Mouse (Mus musculus): ENCODE data around the gene Gm17949. TPM values are rescaled to one million over a fixed set of nuclear protein-coding genes. Genes with fewer than 3 reads are reported as not detected.

The Gm17949 gene
- not detected for total RNA-seq (2021)

DNA sequence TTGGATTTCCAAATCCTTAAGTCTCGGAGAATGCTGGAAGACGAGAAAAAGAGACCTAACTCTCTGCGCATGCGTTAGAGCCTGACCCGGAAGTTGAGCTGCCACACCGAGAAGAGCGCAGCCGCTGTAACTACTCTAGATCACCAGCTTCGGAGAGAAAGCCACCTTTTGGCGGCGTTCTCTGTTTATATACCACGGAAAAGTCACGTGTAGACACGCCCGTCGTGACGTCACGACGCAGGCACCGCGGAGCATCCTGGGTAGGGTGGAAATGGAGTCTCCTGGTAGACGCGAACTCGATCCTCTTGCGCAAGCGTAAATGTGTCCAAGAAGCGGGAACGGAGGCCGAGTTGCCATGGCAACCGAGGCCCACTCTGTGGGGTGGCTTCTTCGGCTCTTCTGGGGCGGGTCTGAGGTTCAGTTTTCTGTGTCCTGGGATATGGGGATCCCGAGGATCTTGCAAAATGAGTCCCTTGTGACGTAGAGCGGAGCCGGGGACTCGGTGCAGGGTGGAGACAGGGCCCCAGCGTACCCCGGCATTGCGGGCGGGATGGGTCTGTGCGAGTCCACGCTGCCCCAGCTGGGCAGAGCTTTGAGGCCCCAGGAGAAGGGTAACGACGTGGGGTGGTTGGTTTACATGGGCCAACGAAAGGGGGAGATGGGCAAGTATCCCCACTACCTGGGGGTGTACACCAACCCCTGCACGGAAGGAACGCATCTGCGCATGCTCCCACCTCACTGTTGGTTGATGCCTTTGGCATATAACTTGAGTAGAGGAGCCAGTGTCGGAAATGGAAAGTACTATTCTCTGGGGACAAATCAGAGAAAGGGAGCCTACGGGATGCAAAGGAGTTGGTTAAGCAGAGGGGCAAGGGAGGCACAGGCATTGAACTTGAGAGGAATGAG, at the start of gene Gm17949, which contains the start of gene Gtf2f1:
Gene Gm17949 (plus strand): TSS at position 234 of the 906 bp plus-strand sequence.
Gene Gtf2f1 (minus strand): TSS at position 53 of the 906 bp plus-strand sequence.
- DNase-seq, result peak; percentile 88 to 93
- intact Hi-C loops (cut with DNase I), result loop anchor here (2.0 kb wide), 1 partner anchor 21 kb away; the partner anchor contains the start of gene Clpp

DNA sequence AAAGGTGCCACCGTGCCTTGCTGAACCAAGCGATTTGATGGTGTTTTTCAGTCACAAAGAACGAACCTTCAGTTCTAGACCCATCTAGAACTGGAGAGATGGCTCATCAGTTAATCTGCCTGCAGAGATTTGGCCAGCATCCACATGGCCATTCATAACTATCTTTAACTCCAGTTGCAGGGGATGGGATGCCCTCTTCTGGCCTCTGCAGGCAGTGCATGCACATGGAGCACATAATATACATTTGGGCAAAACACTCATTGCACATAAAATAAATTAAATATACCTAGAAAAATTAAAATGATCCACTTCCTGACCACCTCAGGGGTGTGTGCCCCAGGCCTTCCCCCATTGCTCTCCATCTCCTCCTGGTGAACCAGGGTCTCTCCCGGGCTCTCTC, 49.4 kb upstream of the Gm17949 start:
- intact Hi-C loops (cut with DNase I), result no loop called here
- DNase-seq, result no peak

DNA sequence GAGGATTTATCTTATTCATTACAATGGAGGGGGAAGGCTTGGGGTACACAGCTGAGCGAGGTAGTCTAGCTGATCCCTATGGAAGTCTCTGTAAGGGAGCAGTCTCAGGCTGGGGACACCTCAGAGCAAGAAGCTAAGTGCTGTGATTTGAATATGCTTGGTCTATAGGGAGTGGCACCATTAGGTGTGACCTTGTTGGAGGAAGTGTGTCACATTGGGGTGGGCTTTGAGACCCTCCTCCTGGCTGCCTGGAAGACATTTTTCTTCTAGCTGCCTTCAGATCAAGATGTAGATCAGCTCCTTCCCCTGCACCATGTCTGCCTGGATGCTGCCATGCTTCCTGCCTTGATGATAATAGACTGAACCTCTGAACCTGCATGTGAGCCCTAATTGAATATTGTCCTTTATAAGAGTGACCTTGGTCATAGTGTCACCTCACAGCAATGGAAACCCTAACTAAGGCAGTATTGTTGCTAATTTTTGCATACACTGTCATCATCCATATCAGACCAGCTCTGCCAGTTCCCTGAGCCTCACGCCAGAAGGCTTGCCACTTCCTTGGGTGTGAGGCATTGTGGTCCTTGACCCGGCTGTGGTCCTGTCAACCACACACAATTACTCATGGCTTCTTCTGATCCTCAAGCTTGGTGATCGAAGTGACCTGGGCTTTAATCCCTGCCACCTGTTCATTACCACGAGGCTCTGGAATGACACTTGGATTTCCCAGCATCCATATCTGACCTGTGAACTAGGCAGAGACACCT, 48.4 kb upstream of the Gm17949 start:
- DNase-seq, result no peak
- intact Hi-C loops (cut with DNase I), result no loop called here

DNA sequence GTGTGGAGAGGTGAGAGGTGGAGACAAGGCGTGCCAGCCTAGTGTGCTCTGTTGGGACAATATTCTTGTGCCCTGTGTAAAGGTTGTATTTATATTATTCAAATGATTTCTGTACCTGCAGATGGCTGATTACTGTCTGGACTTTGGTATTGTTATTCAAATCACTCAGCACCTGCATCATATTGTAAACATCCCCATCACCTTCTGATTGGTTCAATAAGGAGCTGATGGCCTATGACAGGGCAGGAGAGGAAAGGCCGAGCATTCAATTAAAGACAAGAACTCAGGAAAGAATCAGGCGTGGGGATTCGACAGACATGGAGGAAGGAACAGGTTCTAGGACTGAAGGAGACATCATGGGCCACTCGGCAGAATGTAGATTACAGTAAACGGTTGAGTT, 47.6 kb upstream of the Gm17949 start:
- no peak for DNase-seq
- intact Hi-C loops (cut with DNase I), result no loop called here

DNA sequence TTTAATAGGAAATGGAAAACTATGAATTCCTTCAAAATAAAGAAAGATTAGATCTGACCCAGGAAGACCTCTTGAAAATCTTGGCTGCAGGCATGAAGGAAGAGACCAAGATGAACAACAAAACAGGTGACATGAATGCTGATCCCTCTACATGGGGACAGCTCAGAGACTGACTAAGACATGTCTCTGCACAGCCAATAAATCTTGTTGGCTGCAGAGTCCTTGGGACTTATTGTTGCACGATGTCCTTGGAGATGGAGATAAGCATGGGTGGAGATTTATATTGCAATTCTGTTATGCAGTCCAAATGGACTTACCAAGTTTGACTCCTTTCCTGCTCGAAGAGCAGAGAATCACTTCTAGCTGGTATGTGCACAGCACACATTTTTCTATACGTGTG, 41.9 kb upstream of the Gm17949 start:
- intact Hi-C loops (cut with DNase I), result no loop called here
- DNase-seq, result no peak

DNA sequence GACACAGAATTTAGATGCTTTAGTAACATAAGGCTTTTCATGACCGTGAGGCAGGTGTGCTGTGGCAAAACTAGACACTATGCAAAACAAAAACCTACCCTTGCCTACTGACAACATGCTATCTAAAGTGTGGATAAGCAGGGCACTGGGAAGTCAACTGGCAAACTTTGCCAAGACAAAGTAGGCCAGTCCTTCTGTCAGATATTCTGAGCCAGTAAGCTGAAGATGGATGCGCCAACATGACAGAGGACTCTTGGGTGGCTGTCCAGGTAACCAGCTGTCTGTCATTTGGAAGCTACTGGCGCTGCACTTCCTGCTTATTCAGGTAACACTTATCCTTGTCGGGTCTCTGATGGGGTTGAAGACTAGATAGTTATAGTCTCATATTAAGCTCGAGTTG, 41.2 kb upstream of the Gm17949 start:
- DNase-seq, result no peak
- intact Hi-C loops (cut with DNase I), result no loop called here

DNA sequence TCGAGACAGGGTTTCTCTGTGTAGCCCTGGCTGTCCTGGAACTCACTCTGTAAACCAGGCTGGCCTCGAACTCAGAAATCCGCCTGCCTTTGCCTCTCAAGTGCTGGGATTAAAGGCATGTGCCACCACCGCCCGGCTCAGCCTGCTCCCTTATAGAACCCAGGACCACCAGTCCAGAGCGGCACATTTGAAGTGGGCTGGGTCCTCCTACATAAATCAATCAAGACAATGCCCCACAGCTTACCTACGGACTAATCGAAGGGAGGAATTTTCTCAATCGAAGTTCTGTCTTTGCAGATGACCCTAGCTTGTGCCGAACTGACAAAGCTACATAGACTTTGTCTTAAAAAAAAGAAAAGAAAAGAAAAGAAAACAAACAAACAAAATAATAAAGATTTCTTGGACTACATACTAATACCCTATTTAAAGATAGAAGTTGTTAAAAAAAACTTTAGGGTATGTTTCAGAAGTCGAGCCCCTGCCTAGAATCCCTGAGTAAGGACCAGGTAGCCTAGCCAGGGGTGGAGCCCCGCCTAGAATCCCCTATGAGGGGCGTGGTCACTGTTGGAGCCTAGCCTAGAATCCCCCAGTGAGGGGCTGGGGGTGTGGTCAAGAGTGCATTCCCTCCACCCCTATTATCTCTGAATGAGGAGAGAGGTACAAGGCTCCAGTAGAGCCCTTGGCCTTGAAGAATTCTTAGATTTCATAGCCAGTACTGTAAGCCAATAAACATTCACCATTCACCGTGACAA, 37.1 kb upstream of the Gm17949 start:
- intact Hi-C loops (cut with DNase I), result no loop called here

DNA sequence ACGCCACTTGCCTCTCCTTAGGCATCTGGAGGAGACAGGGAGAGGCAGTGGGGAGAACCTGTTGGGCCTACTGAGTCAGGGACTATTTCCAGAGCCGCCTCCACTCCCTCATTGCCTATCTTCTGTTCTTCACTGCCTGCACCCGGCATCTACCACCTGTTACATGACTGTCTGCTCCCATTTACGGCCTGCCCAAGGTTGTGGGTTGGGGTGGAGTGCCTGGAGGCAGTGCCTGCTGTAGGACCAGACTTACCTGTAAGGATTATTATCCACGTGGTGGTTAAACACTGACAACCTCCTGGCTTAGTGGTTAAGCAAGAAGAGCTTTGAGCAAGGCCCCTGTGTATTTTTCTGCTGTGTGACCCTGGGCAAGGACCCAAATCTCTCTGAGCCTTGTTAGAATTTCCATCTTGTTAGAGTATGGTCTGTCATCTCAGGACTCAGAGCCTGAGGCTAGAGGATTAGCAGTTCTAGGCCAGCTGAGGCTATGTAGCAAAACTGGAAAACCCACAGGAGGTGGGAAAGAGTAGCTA, 36.5 kb upstream of the Gm17949 start:
- intact Hi-C loops (cut with DNase I), result no loop called here
- DNase-seq, result no peak

More for the DNA sequence above, 37.1 kb upstream of the Gm17949 start:
- no peak for DNase-seq

DNA sequence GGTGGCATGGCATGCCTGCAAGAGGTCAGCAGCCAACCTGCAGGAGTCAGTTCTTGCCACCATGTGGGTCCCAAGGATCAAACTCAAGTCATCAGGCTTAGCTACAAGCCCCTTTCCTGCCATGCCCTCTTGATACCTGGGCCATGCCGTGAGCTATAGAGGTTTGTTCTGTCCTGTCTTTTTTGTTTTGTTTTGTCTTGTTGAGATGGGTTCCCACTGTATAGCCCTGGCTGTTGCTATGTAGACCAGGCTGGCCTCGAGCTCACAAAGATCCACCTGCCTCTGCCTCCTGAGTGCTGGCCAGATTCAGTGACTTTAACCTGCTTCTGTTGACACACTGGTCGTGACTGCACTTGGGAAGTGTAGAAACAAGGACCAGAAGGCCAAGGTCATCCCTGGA, 35.9 kb upstream of the Gm17949 start:
- intact Hi-C loops (cut with DNase I), result no loop called here
- no peak for DNase-seq

DNA sequence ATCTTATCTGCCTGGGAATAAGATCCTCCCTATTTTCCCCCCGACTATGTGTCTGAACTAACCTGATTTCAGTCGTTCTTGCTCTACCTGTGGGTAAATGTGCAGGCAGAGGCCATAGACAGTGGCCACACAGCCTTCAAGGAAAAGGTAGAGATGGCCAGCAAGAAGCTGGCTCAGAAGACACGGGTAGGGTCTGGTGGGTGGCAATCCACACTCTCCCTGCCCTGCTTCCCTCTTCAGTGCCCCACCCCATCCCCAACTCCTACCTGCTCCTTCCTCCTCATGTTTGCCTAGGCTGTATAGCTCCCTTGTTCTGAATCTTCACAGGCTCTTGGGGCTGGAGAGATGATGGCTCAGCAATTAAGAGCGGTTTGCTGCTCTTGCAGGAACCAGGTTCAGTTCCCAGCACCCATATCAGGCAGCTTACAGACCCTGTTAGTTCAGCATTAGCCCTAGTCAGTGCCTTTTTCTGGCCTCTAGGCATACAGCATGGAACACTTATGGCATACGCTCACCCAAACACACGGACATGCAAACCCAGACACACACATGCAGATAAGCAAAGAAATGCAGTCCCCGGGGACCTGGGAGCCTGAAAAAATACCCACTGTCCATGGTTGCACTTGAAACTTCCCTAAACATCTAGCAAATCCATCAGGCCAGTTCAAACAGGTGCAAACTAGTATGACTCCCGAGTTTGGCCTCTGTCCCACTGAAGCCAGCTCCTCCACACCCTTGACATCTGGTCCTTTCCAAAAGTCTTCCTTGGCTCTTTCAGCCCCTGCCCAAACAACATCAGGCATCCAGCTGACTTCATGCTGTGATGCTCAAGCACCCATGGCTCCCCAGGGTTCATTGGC, 34.5 kb upstream of the Gm17949 start:
- no peak for DNase-seq
- intact Hi-C loops (cut with DNase I), result no loop called here

DNA sequence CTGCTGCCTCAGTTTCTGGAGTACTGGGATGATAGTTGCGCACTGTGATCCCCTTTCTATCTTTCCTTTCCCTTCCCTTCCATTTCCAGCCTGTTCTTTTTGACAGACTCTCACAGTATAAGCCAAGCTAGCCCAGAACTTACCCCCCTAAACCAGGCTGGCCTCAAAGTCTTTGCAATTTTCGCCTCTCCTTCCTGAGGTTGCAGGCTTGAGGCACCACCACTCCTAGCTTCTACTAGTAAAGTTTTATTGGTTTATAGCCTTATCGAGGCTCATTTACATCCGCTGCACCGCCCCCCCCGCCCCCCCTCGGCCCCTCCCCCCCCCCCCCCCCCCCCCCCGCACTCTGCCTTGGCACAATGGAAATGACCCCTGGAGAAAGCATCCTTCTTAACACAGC, 31.7 kb upstream of the Gm17949 start:
- intact Hi-C loops (cut with DNase I), result no loop called here
- no peak for DNase-seq

DNA sequence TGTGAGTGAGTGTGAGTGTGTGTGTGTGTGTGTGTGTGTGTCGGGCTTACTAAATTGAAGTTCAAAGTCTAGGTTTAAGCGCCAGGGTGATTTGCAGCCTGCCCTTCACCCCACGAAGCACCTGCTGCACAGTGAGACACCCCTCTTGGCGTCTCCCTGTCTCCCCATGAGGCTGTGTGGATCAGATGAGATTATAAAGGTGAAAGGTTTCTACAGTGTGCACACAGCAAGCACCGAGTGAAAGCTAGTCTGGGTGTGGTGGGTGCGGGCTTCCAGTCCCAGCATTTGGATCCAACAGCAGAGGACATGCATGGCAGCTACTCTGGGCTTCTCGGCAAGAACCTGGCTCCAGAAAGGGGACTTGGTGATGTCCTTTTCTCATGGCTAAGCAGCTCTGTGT, 30.2 kb upstream of the Gm17949 start:
- DNase-seq, result no peak
- intact Hi-C loops (cut with DNase I), result no loop called here

DNA sequence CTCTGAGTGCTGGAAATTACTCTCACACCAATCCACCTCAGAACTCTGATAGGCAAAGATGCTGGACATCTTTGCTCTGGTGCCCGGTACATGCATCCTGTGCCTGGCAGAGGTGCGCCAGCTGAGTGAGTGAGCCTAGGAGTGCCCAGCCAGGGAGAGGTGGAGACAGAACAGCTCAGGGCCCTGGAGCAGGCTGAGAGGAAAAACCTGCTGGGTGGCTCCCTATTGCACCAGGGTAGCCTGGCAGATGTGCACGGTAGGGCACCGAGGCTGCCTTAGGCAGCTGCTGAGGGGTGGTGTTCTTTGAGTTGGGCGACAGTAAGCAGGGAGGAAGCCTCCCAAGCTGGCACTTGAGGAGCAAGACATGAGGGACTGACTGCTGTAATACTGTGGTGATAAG, 29.3 kb upstream of the Gm17949 start, which contains the start of gene Acer1:
Gene Acer1 (minus strand): TSS at position 114 of the 400 bp plus-strand sequence.
- intact Hi-C loops (cut with DNase I), result no loop called here
- no peak for DNase-seq

DNA sequence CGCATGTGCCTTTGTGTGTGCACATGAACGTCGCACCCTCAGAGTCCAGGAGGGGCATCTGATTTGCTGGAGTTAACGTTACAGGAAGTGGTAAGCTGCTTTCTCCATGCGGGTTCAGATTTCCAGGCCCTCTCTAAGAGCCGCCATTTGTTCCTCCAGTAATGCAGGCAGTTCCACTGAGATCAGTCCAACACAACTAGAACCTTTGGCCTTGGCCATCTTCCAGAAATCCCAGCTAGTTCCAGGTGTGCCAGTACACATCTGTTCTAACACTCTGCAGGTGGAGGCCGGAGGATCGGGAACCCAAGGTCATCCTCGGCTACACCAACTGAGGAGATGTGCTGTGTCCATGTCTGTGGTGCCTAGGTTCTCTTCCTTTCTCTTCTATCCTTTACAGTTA, 26.4 kb upstream of the Gm17949 start:
- intact Hi-C loops (cut with DNase I), result no loop called here
- no peak for DNase-seq

DNA sequence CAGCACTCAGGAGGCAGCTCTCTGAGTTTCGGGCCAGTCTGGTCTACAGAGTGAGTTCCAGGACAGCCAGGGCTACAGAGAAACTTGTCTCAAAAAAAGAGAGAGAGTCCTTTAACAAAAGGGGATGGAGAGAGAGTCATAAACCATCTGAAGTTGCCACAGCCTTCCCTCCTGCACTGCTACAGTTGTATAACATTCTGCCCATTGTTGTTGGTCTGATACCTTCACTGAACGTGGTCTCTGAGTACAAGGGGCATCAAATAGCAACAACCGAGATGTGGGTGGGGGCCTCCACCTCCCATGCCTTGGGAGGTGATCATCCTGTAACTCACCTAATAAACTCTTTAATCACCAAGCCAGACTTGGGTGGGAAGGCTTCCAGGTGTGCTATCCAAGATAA, 25.6 kb upstream of the Gm17949 start:
- intact Hi-C loops (cut with DNase I), result no loop called here
- DNase-seq, result no peak

DNA sequence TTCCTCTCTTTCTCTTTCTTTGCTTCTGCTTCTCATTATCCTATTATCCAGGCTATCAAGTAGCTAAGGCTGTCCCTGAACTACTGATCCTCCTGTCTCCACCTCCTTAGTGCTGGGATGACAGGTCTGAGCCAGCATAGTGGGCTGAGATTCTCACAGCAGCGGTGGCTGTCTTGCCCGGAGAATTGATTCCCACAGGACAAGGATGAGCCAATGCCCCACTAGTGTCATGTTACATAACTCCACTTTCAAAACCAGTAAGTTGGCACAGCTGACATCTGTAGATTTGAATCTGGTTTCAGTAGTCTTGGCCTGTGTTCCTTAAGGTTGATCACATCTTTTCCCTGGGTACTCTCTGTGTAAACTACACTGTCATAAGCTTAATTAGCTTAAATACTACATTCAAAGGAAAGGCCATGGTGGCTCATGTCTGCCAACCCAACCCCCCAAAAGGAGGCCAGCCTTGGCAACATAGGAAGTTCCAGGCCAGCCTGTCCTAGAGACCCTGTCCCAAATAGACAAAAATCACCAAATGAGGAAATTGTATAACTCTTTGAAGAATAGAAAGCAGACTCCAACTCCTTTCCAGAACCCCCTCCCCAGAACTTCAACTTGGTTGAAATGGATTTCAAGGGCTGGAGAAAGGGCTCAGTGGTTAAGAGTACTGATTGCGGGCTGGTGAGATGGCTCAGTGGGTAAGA, 25.0 kb upstream of the Gm17949 start:
- intact Hi-C loops (cut with DNase I), result no loop called here

DNA sequence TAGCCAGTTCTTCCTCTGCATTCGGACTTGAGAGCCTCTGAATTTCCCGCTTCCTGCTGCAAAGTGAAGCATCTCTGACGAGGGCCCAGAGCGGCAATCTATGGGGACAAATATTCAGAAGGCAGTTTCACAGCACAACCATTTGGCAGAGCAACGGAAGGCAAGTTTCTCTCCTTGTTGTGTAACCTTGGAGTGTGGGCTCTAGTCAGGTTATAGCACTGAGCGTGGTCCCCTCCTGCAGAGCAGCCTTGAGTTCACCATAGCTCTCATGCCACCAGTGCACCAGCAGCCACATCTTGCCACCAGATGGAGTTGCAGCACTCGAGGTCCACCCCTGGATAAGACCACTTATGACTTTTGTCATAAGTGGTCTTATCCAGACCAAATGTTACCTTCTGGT, 22.8 kb upstream of the Gm17949 start:
- no peak for DNase-seq
- intact Hi-C loops (cut with DNase I), result no loop called here

More for the DNA sequence above, 25.0 kb upstream of the Gm17949 start:
- DNase-seq, result no peak

DNA sequence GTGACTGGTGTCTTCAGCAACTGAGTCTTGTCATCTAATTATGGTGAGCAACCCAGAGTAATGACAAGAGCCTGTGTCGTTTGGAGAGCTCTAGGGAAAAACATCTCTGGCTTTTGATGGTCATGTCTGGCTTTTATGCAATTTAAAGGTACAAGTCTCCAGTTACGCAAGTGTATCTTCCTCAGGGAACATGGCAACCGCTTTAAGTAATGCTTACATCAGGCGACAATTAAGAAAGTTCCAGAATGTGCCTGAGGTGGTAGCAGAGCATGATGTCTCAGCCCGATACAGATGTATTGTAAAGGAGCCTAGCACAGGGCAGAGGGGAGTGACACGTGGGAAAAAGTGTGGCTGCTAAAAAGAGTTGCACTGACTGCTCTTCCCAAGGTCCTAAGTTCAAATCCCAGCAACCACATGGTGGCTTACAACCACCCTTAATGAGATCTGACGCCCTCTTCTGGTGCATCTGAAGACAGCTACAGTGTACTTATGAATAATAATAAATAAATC, 22.3 kb upstream of the Gm17949 start:
- DNase-seq, result no peak
- intact Hi-C loops (cut with DNase I), result no loop called here
